Mouse (Mus musculus): Measurements from ENCODE around the gene Cap1.
"Not testable (repeated sequence)": the region's sequence is repeated elsewhere in the genome, so short reads cannot be mapped to it uniquely, and the experiment has no call there.

Cap1 gene

GRCm38 (mm10) chr4:122837994-122838393 lies 47.9 kb downstream of the Cap1 start:
- DNase-seq (ENCODE audit: low spot score in 2 of 2) = no peak

GRCm38 (mm10) chr4:122837180-122837730 lies 48.6 kb downstream of the Cap1 start:
- no peak for DNase-seq (ENCODE audit: low spot score in 2 of 2)

- DNase-seq (ENCODE audit: low spot score in 2 of 2) = no peak
These were observed 49.5 kb downstream of the Cap1 start for GRCm38 (mm10) chr4:122836403-122836775.

GRCm38 (mm10) chr4:122835530-122836402 lies 50.1 kb downstream of the Cap1 start, which contains the start of gene Ppt1:
Gene Ppt1 (plus strand): TSS chr4:122836242.
- DNase-seq (ENCODE audit: low spot score in 2 of 2) = peak; percentile 76 to 77

- no peak for DNase-seq (ENCODE audit: low spot score in 2 of 2)
These were observed 54.0 kb downstream of the Cap1 start for GRCm38 (mm10) chr4:122831888-122832287.

GRCm38 (mm10) chr4:122829339-122829738 lies 56.5 kb downstream of the Cap1 start:
- DNase-seq (ENCODE audit: low spot score in 2 of 2) = no peak

GRCm38 (mm10) chr4:122827651-122828050 lies 58.2 kb downstream of the Cap1 start:
- DNase-seq (ENCODE audit: low spot score in 2 of 2) = no peak

GRCm38 (mm10) chr4:122820941-122821340 lies 64.9 kb downstream of the Cap1 start:
- not testable (repeated sequence) for DNase-seq (ENCODE audit: low spot score in 2 of 2)

GRCm38 (mm10) chr4:122816202-122816601 lies 69.7 kb downstream of the Cap1 start:
- DNase-seq (ENCODE audit: low spot score in 2 of 2) = no peak

- no peak for DNase-seq (ENCODE audit: low spot score in 2 of 2)
These were observed 74.0 kb downstream of the Cap1 start for GRCm38 (mm10) chr4:122811824-122812223.

- no peak for DNase-seq (ENCODE audit: low spot score in 2 of 2)
These were observed 74.7 kb downstream of the Cap1 start for GRCm38 (mm10) chr4:122811180-122811579.
